Mouse (Mus musculus): ENCODE results near the gene Ncln. TPM values are rescaled to one million over a fixed set of nuclear protein-coding genes. Genes with fewer than 3 reads are reported as not detected.

Gene Ncln
- total RNA-seq, 2 experiments from 2014 or later = 71.2 to 117 TPM

- ATAC-seq (replicated peaks; ENCODE audit: low FRiP score, low TSS enrichment, poor library complexity, severe bottlenecking) = no peak
Measured at GRCm38 (mm10) chr10:81494260-81495041, 1.7 kb downstream of the Ncln start.

- ATAC-seq (replicated peaks; ENCODE audit: low FRiP score, low TSS enrichment, poor library complexity, severe bottlenecking) = no peak
Measured at GRCm38 (mm10) chr10:81493601-81494220, 2.5 kb downstream of the Ncln start.

GRCm38 (mm10) chr10:81492606-81493240 lies 3.5 kb downstream of the Ncln start:
- no peak for ATAC-seq (replicated peaks; ENCODE audit: low FRiP score, low TSS enrichment, poor library complexity, severe bottlenecking)

- no peak for ATAC-seq (replicated peaks; ENCODE audit: low FRiP score, low TSS enrichment, poor library complexity, severe bottlenecking)
Measured at GRCm38 (mm10) chr10:81491018-81491417, 5.2 kb downstream of the Ncln start.

- ATAC-seq (replicated peaks; ENCODE audit: low FRiP score, low TSS enrichment, poor library complexity, severe bottlenecking) = no peak
Measured at GRCm38 (mm10) chr10:81489941-81490340, 6.3 kb downstream of the Ncln start.

GRCm38 (mm10) chr10:81488081-81488480 lies 8.1 kb downstream of the Ncln start:
- no peak for ATAC-seq (replicated peaks; ENCODE audit: low FRiP score, low TSS enrichment, poor library complexity, severe bottlenecking)

GRCm38 (mm10) chr10:81486496-81486895 lies 9.7 kb downstream of the Ncln start:
- no peak for ATAC-seq (replicated peaks; ENCODE audit: low FRiP score, low TSS enrichment, poor library complexity, severe bottlenecking)

GRCm38 (mm10) chr10:81485479-81486018 lies 10.6 kb downstream of the Ncln start:
- ATAC-seq (replicated peaks; ENCODE audit: low FRiP score, low TSS enrichment, poor library complexity, severe bottlenecking) = peak; percentile 71

- ATAC-seq (replicated peaks; ENCODE audit: low FRiP score, low TSS enrichment, poor library complexity, severe bottlenecking) = 0 out of 2 replicates have a peak, but pooled peaks have one; percentile 8
Measured at GRCm38 (mm10) chr10:81485060-81485449, 11.1 kb downstream of the Ncln start.

- no peak for ATAC-seq (replicated peaks; ENCODE audit: low FRiP score, low TSS enrichment, poor library complexity, severe bottlenecking)
Measured at GRCm38 (mm10) chr10:81484441-81485059, 11.6 kb downstream of the Ncln start.

GRCm38 (mm10) chr10:81483983-81484382 lies 12.2 kb downstream of the Ncln start:
- no peak for ATAC-seq (replicated peaks; ENCODE audit: low FRiP score, low TSS enrichment, poor library complexity, severe bottlenecking)

GRCm38 (mm10) chr10:81482533-81482889 lies 13.7 kb downstream of the Ncln start, which contains the start of gene Celf5:
Celf5 (minus strand) TSS chr10:81482709.
- ATAC-seq (replicated peaks; ENCODE audit: low FRiP score, low TSS enrichment, poor library complexity, severe bottlenecking) = peak; percentile 26; the same call in 1 of the 2 replicates

- no peak for ATAC-seq (replicated peaks; ENCODE audit: low FRiP score, low TSS enrichment, poor library complexity, severe bottlenecking)
Measured at GRCm38 (mm10) chr10:81481605-81482532, 14.3 kb downstream of the Ncln start.

GRCm38 (mm10) chr10:81474461-81474860 lies 21.7 kb downstream of the Ncln start:
- ATAC-seq (replicated peaks; ENCODE audit: low FRiP score, low TSS enrichment, poor library complexity, severe bottlenecking) = no peak

GRCm38 (mm10) chr10:81473003-81473451 lies 23.2 kb downstream of the Ncln start:
- no peak for ATAC-seq (replicated peaks; ENCODE audit: low FRiP score, low TSS enrichment, poor library complexity, severe bottlenecking)

GRCm38 (mm10) chr10:81472403-81473002 lies 23.7 kb downstream of the Ncln start:
- ATAC-seq (replicated peaks; ENCODE audit: low FRiP score, low TSS enrichment, poor library complexity, severe bottlenecking) = no peak

- no peak for ATAC-seq (replicated peaks; ENCODE audit: low FRiP score, low TSS enrichment, poor library complexity, severe bottlenecking)
Measured at GRCm38 (mm10) chr10:81470454-81470853, 25.7 kb downstream of the Ncln start.

- ATAC-seq (replicated peaks; ENCODE audit: low FRiP score, low TSS enrichment, poor library complexity, severe bottlenecking) = no peak
Measured at GRCm38 (mm10) chr10:81469253-81469652, 26.9 kb downstream of the Ncln start.
